Mouse (Mus musculus) heart, postnatal 0 days (tissue): ENCODE results near the gene Pde11a.

Source experiments
- CTCF ChIP-seq: IDR thresholded peaks from 2 replicates; pipeline ENCODE4 v1.5.1; 2016; ENCODE audit warnings: antibody characterized with exemption, control low read depth, low read depth
- EP300 ChIP-seq: IDR thresholded peaks from 2 replicates; pipeline ENCODE4 v1.6.1; 2016; ENCODE audit warnings: antibody characterized with exemption, low read depth

DNA sequence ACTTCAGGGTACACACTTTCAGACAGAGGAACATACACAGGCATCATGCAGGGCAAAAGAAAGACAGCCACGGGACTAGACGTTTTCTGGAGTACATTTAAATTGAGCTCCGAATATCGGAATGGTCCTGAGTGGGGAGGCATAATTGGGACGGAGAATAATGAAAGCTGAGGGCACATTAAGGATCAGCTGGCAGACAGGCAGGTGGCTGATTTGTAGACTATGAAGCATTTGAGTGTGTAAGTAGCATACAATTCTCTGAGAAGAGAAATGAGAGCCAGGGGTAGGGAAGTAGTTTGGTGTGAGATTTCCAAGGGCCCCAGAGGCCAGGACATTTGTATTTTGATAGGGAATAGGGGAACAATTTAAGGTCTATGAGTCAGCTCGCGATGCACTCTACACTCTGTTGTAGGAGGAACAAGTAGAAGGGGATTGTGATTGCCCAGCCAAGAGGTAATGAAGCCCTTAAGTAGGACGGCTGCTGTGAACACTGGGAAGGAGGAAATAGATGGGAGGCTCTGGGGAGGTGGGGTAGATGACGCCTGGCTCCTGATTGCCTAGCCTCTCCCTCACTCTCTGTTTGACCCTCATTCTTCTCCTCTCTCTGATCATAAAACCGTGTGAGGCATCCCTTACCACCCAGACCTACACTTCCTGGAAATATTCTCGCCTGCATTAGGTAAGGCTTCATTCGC is 208.5 kb downstream of the Pde11a start:
- TF ChIP-seq CTCF (no peak), EP300 (no peak)
